Mouse (Mus musculus) midbrain, embryonic 11.5 days (tissue): ENCODE data around the gene Kcns1. TPM values are rescaled to one million over a fixed set of nuclear protein-coding genes. Genes with fewer than 3 reads are reported as not detected.

Experiments
- ATAC-seq: fragments of 200-750 bp; cut with Nextera tagmentation; 2 replicates; pipeline ENCODE4 v1.8.0; 2017; ENCODE audit warnings: moderate TSS enrichment, moderate library complexity; ENCODE audit not compliant: low FRiP score
- DNase-seq: peaks from one replicate; pipeline ENCODE4 v3.0.0; 2015; ENCODE audit warnings: low spot score; ENCODE audit errors: missing footprints
- H3K27ac ChIP-seq: fragments of 300-500 bp; sonication (generic); 2 replicates; pipeline ENCODE4 v1.5.1; 2014; ENCODE audit warnings: low read depth, low read length
- H3K27me3 ChIP-seq: fragments of 300-500 bp; sonication (generic); 2 replicates; pipeline ENCODE4 v1.6.1; 2014; ENCODE audit warnings: mild to moderate bottlenecking, low read length, moderate library complexity, mixed read lengths; ENCODE audit not compliant: control insufficient read depth, insufficient read depth
- H3K36me3 ChIP-seq: fragments of 300-500 bp; sonication (generic); 2 replicates; pipeline ENCODE4 v1.6.1; 2014; ENCODE audit warnings: mild to moderate bottlenecking, low read length, moderate library complexity, mixed read lengths; ENCODE audit not compliant: control insufficient read depth, insufficient read depth
- H3K4me1 ChIP-seq: fragments of 300-500 bp; sonication (generic); 2 replicates; pipeline ENCODE4 v1.6.1; 2014; ENCODE audit warnings: low read length; ENCODE audit not compliant: control insufficient read depth, insufficient read depth
- H3K4me2 ChIP-seq: fragments of 300-500 bp; sonication (generic); 2 replicates; pipeline ENCODE4 v1.6.1; 2014; ENCODE audit warnings: mild to moderate bottlenecking, moderate library complexity
- H3K4me3 ChIP-seq: fragments of 300-500 bp; sonication (generic); 2 replicates; pipeline ENCODE4 v1.5.1; 2014; ENCODE audit warnings: low read depth, low read length
- H3K9ac ChIP-seq: fragments of 300-500 bp; sonication (generic); 2 replicates; pipeline ENCODE4 v1.6.1; 2014; ENCODE audit warnings: low read length
- H3K9me3 ChIP-seq: fragments of 300-500 bp; sonication (generic); 2 replicates; pipeline ENCODE4 v1.6.1; 2016; ENCODE audit warnings: low read length; ENCODE audit not compliant: control insufficient read depth
- WGBS: fragments of 180-500 bp; shearing (Covaris S2); extraction: QIAGEN DNeasy Blood & Tissue Kit; methylation state at CpG from one replicate; pipeline ENCODE4 v1.1.7; 2014; 5-methylcytosine and 5-hydroxymethylcytosine counted together
- polyA plus RNA-seq: library from polyadenylated mRNA; unstranded; fragments of >200 nt; fragmentation: Nextera tagmentation; extraction: Ambion mirVana; gene quantifications from 2 replicates; pipeline ENCODE4 v1.2.1, GENCODE M21; 2014

Gene Kcns1
- polyA plus RNA-seq, 1 experiment from 2014 or later: 0.07 TPM

GRCm38 (mm10) chr2:164194959-164195630 is 24.2 kb upstream of the Kcns1 start:
- Histone ChIP-seq H3K9me3 (no peaks in the 10 kb centered on the region), H3K27me3 (no peaks in the 10 kb centered on the region), H3K27ac (no peak overlapping the region), H3K4me3 (no peak overlapping the region), H3K9ac (no peak overlapping the region), H3K4me2 (no peak overlapping the region), H3K36me3 (no peaks in the 10 kb centered on the region), H3K4me1 (no peaks in the 10 kb centered on the region)
- WGBS: 81% methylated on average over 5 of the region's 5 CpGs
- DNase-seq: peak; percentile 69
- ATAC-seq: no peak

- Histone ChIP-seq H3K4me1 (no peaks in the 10 kb centered on the region), H3K4me3 (no peak overlapping the region), H3K9me3 (no peaks in the 10 kb centered on the region), H3K27me3 (no peaks in the 10 kb centered on the region), H3K9ac (no peak overlapping the region), H3K27ac (no peak overlapping the region), H3K36me3 (no peaks in the 10 kb centered on the region), H3K4me2 (no peak overlapping the region)
- DNase-seq (no peak), ATAC-seq (no peak)
Measured at GRCm38 (mm10) chr2:164192279-164192678, 21.4 kb upstream of the Kcns1 start.

GRCm38 (mm10) chr2:164190576-164190975 is 19.7 kb upstream of the Kcns1 start, which contains the start of gene Wfdc12:
Gene Wfdc12, minus strand, starts transcription at chr2:164190608.
- Histone ChIP-seq H3K36me3 (no peaks in the 10 kb centered on the region), H3K9ac (no peak within 1 kb of the TSS), H3K4me2 (no peak within 1 kb of the TSS), H3K27me3 (no peaks in the 10 kb centered on the region), H3K9me3 (no peaks in the 10 kb centered on the region), H3K4me3 (no peak within 1 kb of the TSS), H3K4me1 (no peaks in the 10 kb centered on the region), H3K27ac (no peak within 1 kb of the TSS)
- WGBS: 82% methylated on average over 6 of the region's 6 CpGs
- peak; percentile 26 for DNase-seq
- ATAC-seq: no peak

- 31% methylated on average over 5 of the region's 5 CpGs for WGBS
- Histone ChIP-seq H3K9ac (no peak overlapping the region), H3K4me3 (no peak overlapping the region), H3K9me3 (no peaks in the 10 kb centered on the region), H3K4me2 (no peak overlapping the region), H3K27me3 (no peaks in the 10 kb centered on the region), H3K27ac (no peak overlapping the region), H3K4me1 (peaks cover 3% of the 10 kb centered on the region; the same call in 1 of the 2 replicates), H3K36me3 (no peaks in the 10 kb centered on the region)
- ATAC-seq (no peak), DNase-seq (no peak)
Measured at GRCm38 (mm10) chr2:164188722-164189121, 17.8 kb upstream of the Kcns1 start.

- Histone ChIP-seq H3K4me2 (no peak overlapping the region), H3K4me1 (peaks cover 3% of the 10 kb centered on the region; the same call in 1 of the 2 replicates), H3K9me3 (no peaks in the 10 kb centered on the region), H3K9ac (no peak overlapping the region), H3K36me3 (no peaks in the 10 kb centered on the region), H3K27me3 (no peaks in the 10 kb centered on the region), H3K27ac (no peak overlapping the region), H3K4me3 (no peak overlapping the region)
- WGBS: 42% methylated on average over 9 of the region's 9 CpGs
- ATAC-seq (no peak), DNase-seq (peak; percentile 84)
Measured at GRCm38 (mm10) chr2:164184145-164184719, 13.3 kb upstream of the Kcns1 start.

- no peaks in the 10 kb centered on the region for H3K9me3 ChIP-seq
- 72% methylated on average over 9 of the region's 9 CpGs for WGBS
- ATAC-seq (no peak), DNase-seq (no peak)
- peaks cover 3% of the 10 kb centered on the region; the same call in 1 of the 2 replicates for H3K4me1 ChIP-seq
- H3K4me2 ChIP-seq: no peak overlapping the region
- H3K9ac ChIP-seq: no peak overlapping the region
- no peaks in the 10 kb centered on the region for H3K36me3 ChIP-seq
- H3K27ac ChIP-seq: no peak overlapping the region
- no peak overlapping the region for H3K4me3 ChIP-seq
- H3K27me3 ChIP-seq: no peaks in the 10 kb centered on the region
Measured at GRCm38 (mm10) chr2:164183340-164183739, 12.4 kb upstream of the Kcns1 start.

GRCm38 (mm10) chr2:164182692-164183255 is 11.9 kb upstream of the Kcns1 start, which contains the start of gene Wfdc5:
Gene Wfdc5, minus strand, starts transcription at chr2:164182742.
- Histone ChIP-seq H3K9ac (no peak within 1 kb of the TSS), H3K36me3 (no peaks in the 10 kb centered on the region), H3K27me3 (no peaks in the 10 kb centered on the region), H3K4me2 (no peak within 1 kb of the TSS), H3K4me3 (no peak within 1 kb of the TSS), H3K27ac (no peak within 1 kb of the TSS), H3K9me3 (no peaks in the 10 kb centered on the region), H3K4me1 (peaks cover 3% of the 10 kb centered on the region; the same call in 1 of the 2 replicates)
- no peak for ATAC-seq
- WGBS: 66% methylated on average over 7 of the region's 7 CpGs
- no peak for DNase-seq

GRCm38 (mm10) chr2:164180770-164181169 is 9.9 kb upstream of the Kcns1 start:
- H3K4me2 ChIP-seq: no peak overlapping the region
- H3K9ac ChIP-seq: no peak overlapping the region
- no peak overlapping the region for H3K4me3 ChIP-seq
- 87% methylated on average over 4 of the region's 4 CpGs for WGBS
- DNase-seq (no peak), ATAC-seq (no peak)
- H3K9me3 ChIP-seq: no peaks in the 10 kb centered on the region
- no peaks in the 10 kb centered on the region for H3K36me3 ChIP-seq
- H3K4me1 ChIP-seq: peaks cover 3% of the 10 kb centered on the region; the same call in 1 of the 2 replicates
- no peaks in the 10 kb centered on the region for H3K27me3 ChIP-seq
- H3K27ac ChIP-seq: no peak overlapping the region

- Histone ChIP-seq H3K27me3 (no peaks in the 10 kb centered on the region), H3K4me1 (peaks cover 3% of the 10 kb centered on the region; the same call in 1 of the 2 replicates), H3K9ac (no peak overlapping the region), H3K27ac (no peak overlapping the region), H3K4me3 (no peak overlapping the region), H3K36me3 (no peaks in the 10 kb centered on the region), H3K4me2 (no peak overlapping the region), H3K9me3 (no peaks in the 10 kb centered on the region)
- DNase-seq (no peak), ATAC-seq (no peak)
- 39% methylated on average over 3 of the region's 3 CpGs for WGBS
Measured at GRCm38 (mm10) chr2:164180124-164180523, 9.2 kb upstream of the Kcns1 start.
